Mouse (Mus musculus): Measurements from ENCODE around the gene Bola1.

GRCm38 (mm10) chr3:96247356-96248140 is 28.0 kb upstream of the Bola1 start:
- TF ChIP-seq POLR2A (IDR thresholded peaks at IDR 0.05; ENCODE audit: borderline replicate concordance, control insufficient read depth, low read depth, low read length) (no peak), CTCF (IDR thresholded peaks at IDR 0.05; ENCODE audit: control insufficient read depth, insufficient read depth, low read length) (no peak)

All from bone marrow, adult 2 months (tissue).